Mouse (Mus musculus): ENCODE results near the gene Herc2. TPM values are rescaled to one million over a fixed set of nuclear protein-coding genes. Genes with fewer than 3 reads are reported as not detected.
"Not testable (repeated sequence)": the region's sequence is repeated elsewhere in the genome, so short reads cannot be mapped to it uniquely, and the experiment has no call there.

The Herc2 gene
- total RNA-seq (2021), result 100 to 1,000 TPM; 139 to 140 TPM

- DNase-seq (ENCODE audit: low spot score in 2 of 2), result peak; percentile 99 to 100
- intact Hi-C loops (cut with DNase I), result loop anchor here (5.0 kb wide), 1 partner anchor 33 kb away; the partner anchor contains the start of gene Nipa1
Observed at GRCm38 (mm10) chr7:56049831-56050321, at the start of gene Herc2. Gene Herc2, plus strand, starts transcription at chr7:56050196.

GRCm38 (mm10) chr7:56010318-56011017, 39.5 kb upstream of the Herc2 start:
- DNase-seq (ENCODE audit: low spot score in 2 of 2), result no peak
- intact Hi-C loops (cut with DNase I), result no loop called here

- intact Hi-C loops (cut with DNase I), result no loop called here
- DNase-seq (ENCODE audit: low spot score in 2 of 2), result no peak
Observed at GRCm38 (mm10) chr7:56011018-56011333, 39.0 kb upstream of the Herc2 start.

GRCm38 (mm10) chr7:56013261-56014001, 36.6 kb upstream of the Herc2 start:
- intact Hi-C loops (cut with DNase I), result no loop called here
- DNase-seq (ENCODE audit: low spot score in 2 of 2), result no peak

GRCm38 (mm10) chr7:56014002-56014702, 35.8 kb upstream of the Herc2 start:
- intact Hi-C loops (cut with DNase I), result not testable (repeated sequence)

GRCm38 (mm10) chr7:56015172-56015571, 34.8 kb upstream of the Herc2 start:
- DNase-seq (ENCODE audit: low spot score in 2 of 2), result no peak
- intact Hi-C loops (cut with DNase I), result loop anchor here (5.0 kb wide), 1 partner anchor 37 kb away; the partner anchor contains the start of gene Herc2

More at GRCm38 (mm10) chr7:56014002-56014702, 35.8 kb upstream of the Herc2 start:
- DNase-seq (ENCODE audit: low spot score in 2 of 2), result not testable (repeated sequence)

- no peak for DNase-seq (ENCODE audit: low spot score in 2 of 2)
- intact Hi-C loops (cut with DNase I), result loop anchor here (5.0 kb wide), 1 partner anchor 36 kb away; the partner anchor contains the start of gene Herc2
Observed at GRCm38 (mm10) chr7:56015837-56016236, 34.2 kb upstream of the Herc2 start.

GRCm38 (mm10) chr7:56017761-56018160, 32.2 kb upstream of the Herc2 start:
- no peak for DNase-seq (ENCODE audit: low spot score in 2 of 2)
- intact Hi-C loops (cut with DNase I), result loop anchor here (5.0 kb wide), 1 partner anchor 35 kb away; the partner anchor contains the start of gene Herc2

GRCm38 (mm10) chr7:56018446-56018971, 31.5 kb upstream of the Herc2 start:
- no peak for DNase-seq (ENCODE audit: low spot score in 2 of 2)
- intact Hi-C loops (cut with DNase I), result loop anchor here (5.0 kb wide), 1 partner anchor 34 kb away; the partner anchor contains the start of gene Herc2

GRCm38 (mm10) chr7:56018972-56019929, 30.7 kb upstream of the Herc2 start:
- DNase-seq (ENCODE audit: low spot score in 2 of 2), result peak; percentile 66 to 76
- intact Hi-C loops (cut with DNase I), result loop anchor here (5.0 kb wide), 1 partner anchor 33 kb away; the partner anchor contains the start of gene Herc2

GRCm38 (mm10) chr7:56019930-56020253, 30.1 kb upstream of the Herc2 start, which contains the start of gene Nipa1:
Gene Nipa1, minus strand, starts transcription at chr7:56019954.
- DNase-seq (ENCODE audit: low spot score in 2 of 2), result no peak
- intact Hi-C loops (cut with DNase I), result loop anchor here (5.0 kb wide), 1 partner anchor 32 kb away; the partner anchor contains the start of gene Herc2

GRCm38 (mm10) chr7:56023586-56023985, 26.4 kb upstream of the Herc2 start:
- intact Hi-C loops (cut with DNase I), result no loop called here
- no peak for DNase-seq (ENCODE audit: low spot score in 2 of 2)

GRCm38 (mm10) chr7:56042353-56042752, 7.6 kb upstream of the Herc2 start:
- intact Hi-C loops (cut with DNase I), result loop anchor here (1.0 kb wide), 1 partner anchor 56 kb away; no protein-coding TSS in a partner anchor

GRCm38 (mm10) chr7:56043577-56044266, 6.3 kb upstream of the Herc2 start:
- intact Hi-C loops (cut with DNase I), result no loop called here
- DNase-seq (ENCODE audit: low spot score in 2 of 2), result no peak

More at GRCm38 (mm10) chr7:56042353-56042752, 7.6 kb upstream of the Herc2 start:
- peak; percentile 79 to 88 for DNase-seq (ENCODE audit: low spot score in 2 of 2)

GRCm38 (mm10) chr7:56044267-56044629, 5.7 kb upstream of the Herc2 start:
- DNase-seq (ENCODE audit: low spot score in 2 of 2), result no peak
- intact Hi-C loops (cut with DNase I), result no loop called here

GRCm38 (mm10) chr7:56047178-56047577, 2.8 kb upstream of the Herc2 start:
- intact Hi-C loops (cut with DNase I), result no loop called here
- no peak for DNase-seq (ENCODE audit: low spot score in 2 of 2)

- peak; percentile 27 to 30 for DNase-seq (ENCODE audit: low spot score in 2 of 2)
- intact Hi-C loops (cut with DNase I), result loop anchor here (5.0 kb wide), 1 partner anchor 33 kb away; the partner anchor contains the start of gene Nipa1
Observed at GRCm38 (mm10) chr7:56050487-56050911, 503 bp downstream of the Herc2 start.

- intact Hi-C loops (cut with DNase I), result loop anchor here (5.0 kb wide), 1 partner anchor 36 kb away; the partner anchor contains the start of gene Nipa1
Observed at GRCm38 (mm10) chr7:56052996-56053395, 3.0 kb downstream of the Herc2 start.

More at GRCm38 (mm10) chr7:56052996-56053395, 3.0 kb downstream of the Herc2 start:
- DNase-seq (ENCODE audit: low spot score in 2 of 2), result no peak
